Mouse (Mus musculus) hindbrain, embryonic 12.5 days (tissue): ENCODE measurements around the gene Mpl. TPM values are rescaled to one million over a fixed set of nuclear protein-coding genes. Genes with fewer than 3 reads are reported as not detected.

ENCODE experiments used
- ATAC-seq: fragments of 200-750 bp; cut with Nextera tagmentation; 2 replicates; pipeline ENCODE4 v1.8.0; 2017; ENCODE audit warnings: moderate TSS enrichment; ENCODE audit not compliant: low FRiP score
- H3K27ac ChIP-seq: fragments of 300-500 bp; sonication (generic); 2 replicates; pipeline ENCODE4 v1.5.1; 2016; ENCODE audit warnings: mild to moderate bottlenecking
- H3K27me3 ChIP-seq: fragments of 300-500 bp; sonication (generic); 2 replicates; pipeline ENCODE4 v1.6.1; 2016; ENCODE audit warnings: mild to moderate bottlenecking
- H3K36me3 ChIP-seq: fragments of 300-500 bp; sonication (generic); 2 replicates; pipeline ENCODE4 v1.6.1; 2016; ENCODE audit warnings: mild to moderate bottlenecking
- H3K4me1 ChIP-seq: fragments of 300-500 bp; sonication (generic); 2 replicates; pipeline ENCODE4 v1.6.1; 2016
- H3K4me2 ChIP-seq: fragments of 300-500 bp; sonication (generic); replicated peaks from 2 replicates; pipeline ENCODE4 v1.6.1; 2016; ENCODE audit warnings: mild to moderate bottlenecking
- H3K4me3 ChIP-seq: fragments of 300-500 bp; sonication (generic); 2 replicates; pipeline ENCODE4 v1.5.1; 2016; ENCODE audit warnings: mild to moderate bottlenecking
- H3K9ac ChIP-seq: fragments of 300-500 bp; sonication (generic); 2 replicates; pipeline ENCODE4 v1.6.1; 2016; ENCODE audit warnings: mild to moderate bottlenecking, moderate library complexity
- H3K9me3 ChIP-seq: fragments of 300-500 bp; sonication (generic); replicated peaks from 2 replicates; pipeline ENCODE4 v1.6.1; 2016; ENCODE audit warnings: mild to moderate bottlenecking
- WGBS: fragments of 180-500 bp; shearing (Covaris S2); methylation state at CpG from one replicate; pipeline ENCODE4 v1.1.7; 2016; 5-methylcytosine and 5-hydroxymethylcytosine counted together
- polyA plus RNA-seq: library from polyadenylated mRNA; unstranded; fragments of >200 nt; fragmentation: Nextera tagmentation; extraction: Ambion mirVana; gene quantifications from 2 replicates; pipeline ENCODE4 v1.2.1, GENCODE M21; 2016

Gene Mpl
- polyA plus RNA-seq, 1 experiment from 2014 or later, result 0.56 TPM

DNA sequence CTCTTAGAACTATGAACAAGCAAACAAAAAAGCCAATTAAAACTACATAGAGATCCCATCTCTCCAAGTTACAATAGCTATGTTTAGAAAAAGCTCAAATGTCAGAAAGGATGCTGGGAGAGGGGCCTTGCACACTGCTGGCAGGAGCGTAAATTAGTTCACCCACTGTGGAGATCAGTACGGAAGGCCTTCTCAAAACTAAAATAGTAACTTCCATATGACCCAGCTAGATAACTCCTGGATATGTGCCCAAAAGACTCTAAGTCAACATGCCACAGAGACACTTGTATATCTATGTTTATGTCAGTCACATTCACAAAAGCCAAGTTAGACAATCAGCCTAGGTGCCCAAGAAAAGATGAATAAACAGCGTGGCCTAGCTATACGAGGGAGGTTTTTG is 62.0 kb downstream of the Mpl start:
- Histone ChIP-seq H3K36me3 (peaks cover 98% of the 10 kb centered on the region), H3K4me2 (no peak overlapping the region)
- no peak for ATAC-seq

GRCm38 (mm10) chr4:118394505-118394904 is 62.8 kb downstream of the Mpl start:
- Histone ChIP-seq H3K36me3 (peaks cover 98% of the 10 kb centered on the region), H3K27ac (no peak overlapping the region), H3K4me1 (no peaks in the 10 kb centered on the region), H3K9me3 (no peaks in the 10 kb centered on the region), H3K9ac (no peak overlapping the region), H3K4me2 (no peak overlapping the region), H3K4me3 (no peak overlapping the region), H3K27me3 (no peaks in the 10 kb centered on the region)
- 93% methylated on average over 6 of the region's 6 CpGs for WGBS
- ATAC-seq, result no peak

More for the DNA sequence above, 62.0 kb downstream of the Mpl start:
- H3K27ac ChIP-seq, result no peak overlapping the region
- no peaks in the 10 kb centered on the region for H3K27me3 ChIP-seq
- no peaks in the 10 kb centered on the region for H3K4me1 ChIP-seq
- 86% methylated on average over 4 of the region's 4 CpGs for WGBS
- no peaks in the 10 kb centered on the region for H3K9me3 ChIP-seq
- no peak overlapping the region for H3K9ac ChIP-seq
- no peak overlapping the region for H3K4me3 ChIP-seq

Other genes starting within 250 kb of the Mpl start
- 131 and 137 TPM in 2 replicates for gene Ptprf, start 166.1 kb downstream of the Mpl start, polyA plus RNA-seq
- gene Szt2, start 48.2 kb downstream of the Mpl start, polyA plus RNA-seq, result 11.5 and 13.6 TPM in 2 replicates
- gene Med8, start 48.2 kb downstream of the Mpl start, polyA plus RNA-seq, result 125 and 131 TPM in 2 replicates
- 38.6 and 41.7 TPM in 2 replicates for gene Elovl1, start 29.4 kb downstream of the Mpl start, polyA plus RNA-seq
- 151 and 168 TPM in 2 replicates for gene Cdc20, start 20.2 kb downstream of the Mpl start, polyA plus RNA-seq
- 19.0 and 21.1 TPM in 2 replicates for gene Tie1, start 32.5 kb upstream of the Mpl start, polyA plus RNA-seq
- 0.50 and 1.2 TPM in 2 replicates for gene 2610528J11Rik, start 69.5 kb upstream of the Mpl start, polyA plus RNA-seq
- gene Tmem125, start 86.5 kb upstream of the Mpl start, polyA plus RNA-seq, result 0.72 and 0.81 TPM in 2 replicates
- 1.7 TPM in 2 replicates for gene Cfap57, start 163.3 kb upstream of the Mpl start, polyA plus RNA-seq
- 151 and 160 TPM in 2 replicates for gene Ebna1bp2, start 163.3 kb upstream of the Mpl start, polyA plus RNA-seq
- gene Olfr62, start 201.4 kb upstream of the Mpl start, polyA plus RNA-seq, result not detected in 2 replicates
- gene Olfr1342, start 235.2 kb upstream of the Mpl start, polyA plus RNA-seq, result 0.09 TPM in 1 of 2 replicates, not detected in the other
- not detected in 2 replicates for gene Olfr1341, start 246.0 kb upstream of the Mpl start, polyA plus RNA-seq